ENCODE assay signal across 17 mouse cellular contexts in the genomic region with DNA sequence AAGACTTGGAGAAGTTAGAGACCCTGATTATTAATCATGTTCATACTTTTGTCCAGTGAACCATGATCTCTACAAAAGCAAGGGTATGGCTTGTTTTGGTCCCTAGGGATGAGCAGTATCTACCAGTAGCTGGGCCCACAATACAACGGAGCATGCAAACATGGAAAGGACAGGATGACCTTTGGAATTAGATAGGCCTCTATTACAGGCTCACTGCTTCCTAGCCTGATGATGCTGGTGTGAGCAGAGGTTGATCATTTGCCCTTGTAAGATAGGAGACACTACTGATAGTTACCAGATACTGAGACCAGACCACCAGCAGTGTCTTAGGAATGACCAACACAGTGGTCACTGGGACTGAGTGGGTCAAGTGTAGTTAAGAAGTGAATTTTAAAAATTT.
"Had no signal": no experiment of that assay in that cellular context is flagged by ENCODE, and none has a peak within 500 bp of the region (broad histone marks: within the 10 kb centered on the region; RNA-seq: fewer than 3 reads in every experiment).

No protein-coding gene starts in this region.

- H3K9me3 ChIP-seq: lung, embryonic 15.5 days; megakaryocyte, embryonic 14.5 days; midbrain, embryonic 13.5 days; midbrain, embryonic 15.5 days; neural tube, embryonic 12.5 days; stomach, embryonic 15.5 days had no signal

- H3K4me2 ChIP-seq: lung, embryonic 15.5 days; midbrain, embryonic 11.5 days; midbrain, embryonic 13.5 days; midbrain, embryonic 15.5 days; neural tube, embryonic 12.5 days; stomach, embryonic 15.5 days had no signal

- H3K4me3 ChIP-seq: lung, embryonic 15.5 days; megakaryocyte, embryonic 14.5 days; midbrain, embryonic 13.5 days; midbrain, embryonic 15.5 days; neural tube, embryonic 12.5 days; stomach, embryonic 15.5 days had no signal

- H3K27ac ChIP-seq: lung, embryonic 15.5 days; macrophage; midbrain, embryonic 13.5 days; midbrain, embryonic 15.5 days; neural tube, embryonic 12.5 days; stomach, embryonic 15.5 days; stomach, postnatal 0 days had no signal

- H3K36me3 ChIP-seq: midbrain, embryonic 15.5 days had no signal

- H3K27me3 ChIP-seq: lung, embryonic 15.5 days; megakaryocyte, embryonic 14.5 days; midbrain, embryonic 13.5 days; midbrain, embryonic 15.5 days; neural tube, embryonic 12.5 days; stomach, embryonic 15.5 days had no signal

- ATAC-seq: lung, postnatal 0 days; midbrain, embryonic 13.5 days; midbrain, embryonic 15.5 days had no signal

- DNase-seq: lung, adult 2 months; lung, postnatal 14 days; lung, postnatal 36 days; right cerebral cortex, postnatal 14 days; thymus, adult 2 months; thymus, postnatal 25 days; thymus, postnatal 4 days had no signal

- H3K9ac ChIP-seq: lung, embryonic 15.5 days; midbrain, embryonic 13.5 days; midbrain, embryonic 15.5 days; neural tube, embryonic 12.5 days; stomach, embryonic 15.5 days had no signal
